Mouse (Mus musculus): ENCODE data around the gene Unc13a.

DNA sequence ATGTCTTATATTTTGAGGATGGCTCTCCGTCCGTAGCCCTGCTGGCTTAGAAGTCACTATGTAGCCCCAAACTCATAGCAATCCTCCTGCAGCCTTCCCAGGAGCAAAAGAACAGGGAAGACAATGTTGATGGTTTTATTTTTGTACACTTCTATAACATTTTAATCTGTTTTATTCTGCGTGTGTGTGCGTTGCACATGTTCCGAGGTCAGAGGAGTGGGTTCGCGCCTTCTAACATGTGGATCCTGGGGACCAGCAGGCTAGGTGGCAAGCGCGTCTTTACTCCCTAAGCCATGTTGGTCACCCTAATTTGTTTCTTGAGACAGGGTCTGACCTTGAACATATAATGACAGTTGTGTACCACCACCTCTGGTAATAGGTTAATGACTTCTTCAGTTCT lies 5.2 kb upstream of the Unc13a start:
- no peak for TF ChIP-seq TAL1 (IDR thresholded peaks at IDR 0.05; ENCODE audit: low read length)
- TF ChIP-seq GATA1 (IDR thresholded peaks at IDR 0.05; ENCODE audit: low read length) = no peak

All from erythroblast, embryonic 14.5 days (primary cell).